Mouse (Mus musculus): ENCODE results near the gene Wdr43. TPM values are rescaled to one million over a fixed set of nuclear protein-coding genes. Genes with fewer than 3 reads are reported as not detected.
"Not testable (repeated sequence)": the region's sequence is repeated elsewhere in the genome, so short reads cannot be mapped to it uniquely, and the experiment has no call there.

Gene Wdr43
- polyA plus RNA-seq, 1 experiment = 15.4 TPM

- TF ChIP-seq GATA1 (IDR thresholded peaks at IDR 0.05; ENCODE audit: borderline replicate concordance, low read length) (no peak), FLI1 (IDR thresholded peaks at IDR 0.05; ENCODE audit: low read length) (no peak)
- H3K27me3 ChIP-seq (replicated peaks) = no peaks in the 10 kb centered on the region
- peaks cover 95% of the 10 kb centered on the region for H3K36me3 ChIP-seq (replicated peaks; ENCODE audit: low read length)
- H3K4me3 ChIP-seq (replicated peaks) = peak overlapping the region; percentile 29
- no peaks in the 10 kb centered on the region for H3K9me3 ChIP-seq
- H3K4me1 ChIP-seq = peaks cover 35% of the 10 kb centered on the region
Observed at GRCm38 (mm10) chr17:71636786-71637185, 21.1 kb downstream of the Wdr43 start.

GRCm38 (mm10) chr17:71637750-71638265, 22.1 kb downstream of the Wdr43 start:
- Histone ChIP-seq H3K27me3 (replicated peaks) (no peaks in the 10 kb centered on the region), H3K4me1 (peaks cover 35% of the 10 kb centered on the region), H3K9me3 (no peaks in the 10 kb centered on the region), H3K4me3 (replicated peaks) (no peak overlapping the region), H3K36me3 (replicated peaks; ENCODE audit: low read length) (peaks cover 97% of the 10 kb centered on the region)
- TF ChIP-seq FLI1 (IDR thresholded peaks at IDR 0.05; ENCODE audit: low read length) = no peak
- TF ChIP-seq GATA1 (IDR thresholded peaks at IDR 0.05; ENCODE audit: borderline replicate concordance, low read length) = no peak

GRCm38 (mm10) chr17:71639056-71639455, 23.4 kb downstream of the Wdr43 start:
- Histone ChIP-seq H3K36me3 (replicated peaks; ENCODE audit: low read length) (peaks cover 95% of the 10 kb centered on the region), H3K4me1 (peaks cover 35% of the 10 kb centered on the region)
- H3K4me3 ChIP-seq (replicated peaks); H3K9me3 ChIP-seq; H3K27me3 ChIP-seq (replicated peaks): not testable (repeated sequence)

- H3K4me3 ChIP-seq (replicated peaks) = no peak overlapping the region
- H3K36me3 ChIP-seq (replicated peaks; ENCODE audit: low read length) = peaks cover 94% of the 10 kb centered on the region
- TF ChIP-seq FLI1 (IDR thresholded peaks at IDR 0.05; ENCODE audit: low read length) (no peak), GATA1 (IDR thresholded peaks at IDR 0.05; ENCODE audit: borderline replicate concordance, low read length) (no peak)
- no peaks in the 10 kb centered on the region for H3K9me3 ChIP-seq
- H3K27me3 ChIP-seq (replicated peaks) = no peaks in the 10 kb centered on the region
- peaks cover 35% of the 10 kb centered on the region for H3K4me1 ChIP-seq
Observed at GRCm38 (mm10) chr17:71640421-71641085, 24.9 kb downstream of the Wdr43 start.

- H3K36me3 ChIP-seq (replicated peaks; ENCODE audit: low read length) = peaks cover 94% of the 10 kb centered on the region
- TF ChIP-seq GATA1 (IDR thresholded peaks at IDR 0.05; ENCODE audit: borderline replicate concordance, low read length) (no peak), FLI1 (IDR thresholded peaks at IDR 0.05; ENCODE audit: low read length) (no peak)
- no peak overlapping the region for H3K4me3 ChIP-seq (replicated peaks)
- no peaks in the 10 kb centered on the region for H3K27me3 ChIP-seq (replicated peaks)
- H3K4me1 ChIP-seq = peaks cover 19% of the 10 kb centered on the region
- no peaks in the 10 kb centered on the region for H3K9me3 ChIP-seq
Observed at GRCm38 (mm10) chr17:71642190-71642589, 26.5 kb downstream of the Wdr43 start.

GRCm38 (mm10) chr17:71650011-71650410, 34.3 kb downstream of the Wdr43 start:
- Histone ChIP-seq H3K4me1 (peaks cover 4% of the 10 kb centered on the region), H3K4me3 (replicated peaks) (no peak overlapping the region), H3K9me3 (no peaks in the 10 kb centered on the region), H3K36me3 (replicated peaks; ENCODE audit: low read length) (peaks cover 91% of the 10 kb centered on the region), H3K27me3 (replicated peaks) (no peaks in the 10 kb centered on the region)
- TF ChIP-seq FLI1 (IDR thresholded peaks at IDR 0.05; ENCODE audit: low read length) (no peak), GATA1 (IDR thresholded peaks at IDR 0.05; ENCODE audit: borderline replicate concordance, low read length) (no peak)

- no peak for TF ChIP-seq GATA1 (IDR thresholded peaks at IDR 0.05; ENCODE audit: borderline replicate concordance, low read length)
- no peak for TF ChIP-seq FLI1 (IDR thresholded peaks at IDR 0.05; ENCODE audit: low read length)
- Histone ChIP-seq H3K4me1 (peaks cover 10% of the 10 kb centered on the region), H3K36me3 (replicated peaks; ENCODE audit: low read length) (peaks cover 90% of the 10 kb centered on the region), H3K9me3 (no peaks in the 10 kb centered on the region), H3K4me3 (replicated peaks) (no peak overlapping the region), H3K27me3 (replicated peaks) (no peaks in the 10 kb centered on the region)
Observed at GRCm38 (mm10) chr17:71652495-71652894, 36.8 kb downstream of the Wdr43 start.

- Histone ChIP-seq H3K4me3 (replicated peaks) (no peak overlapping the region), H3K36me3 (replicated peaks; ENCODE audit: low read length) (peaks cover 92% of the 10 kb centered on the region), H3K27me3 (replicated peaks) (no peaks in the 10 kb centered on the region), H3K4me1 (peaks cover 12% of the 10 kb centered on the region), H3K9me3 (no peaks in the 10 kb centered on the region)
- TF ChIP-seq GATA1 (IDR thresholded peaks at IDR 0.05; ENCODE audit: borderline replicate concordance, low read length) (no peak), FLI1 (IDR thresholded peaks at IDR 0.05; ENCODE audit: low read length) (no peak)
Observed at GRCm38 (mm10) chr17:71652934-71653333, 37.2 kb downstream of the Wdr43 start.

GRCm38 (mm10) chr17:71657521-71657920, 41.8 kb downstream of the Wdr43 start:
- TF ChIP-seq GATA1 (IDR thresholded peaks at IDR 0.05; ENCODE audit: borderline replicate concordance, low read length) = no peak
- TF ChIP-seq FLI1 (IDR thresholded peaks at IDR 0.05; ENCODE audit: low read length) = no peak
- H3K27me3 ChIP-seq (replicated peaks) = no peaks in the 10 kb centered on the region
- no peaks in the 10 kb centered on the region for H3K9me3 ChIP-seq
- H3K36me3 ChIP-seq (replicated peaks; ENCODE audit: low read length) = peaks cover 64% of the 10 kb centered on the region
- H3K4me1 ChIP-seq = peaks cover 21% of the 10 kb centered on the region
- H3K4me3 ChIP-seq (replicated peaks) = no peak overlapping the region

GRCm38 (mm10) chr17:71658666-71659065, 43.0 kb downstream of the Wdr43 start:
- H3K4me3 ChIP-seq (replicated peaks) = no peak overlapping the region
- peaks cover 54% of the 10 kb centered on the region for H3K36me3 ChIP-seq (replicated peaks; ENCODE audit: low read length)
- no peak for TF ChIP-seq FLI1 (IDR thresholded peaks at IDR 0.05; ENCODE audit: low read length)
- TF ChIP-seq GATA1 (IDR thresholded peaks at IDR 0.05; ENCODE audit: borderline replicate concordance, low read length) = no peak
- H3K4me1 ChIP-seq = peaks cover 31% of the 10 kb centered on the region
- peaks cover 2% of the 10 kb centered on the region for H3K27me3 ChIP-seq (replicated peaks)
- no peaks in the 10 kb centered on the region for H3K9me3 ChIP-seq

All from megakaryocyte, embryonic 14.5 days (primary cell).